Mouse (Mus musculus): Measurements from ENCODE around the gene Cgref1. TPM values are rescaled to one million over a fixed set of nuclear protein-coding genes. Genes with fewer than 3 reads are reported as not detected.

Gene Cgref1
- 203 and 259 TPM in 2 replicates for polyA plus RNA-seq (2012; rRNA removed)

GRCm38 (mm10) chr5:30944956-30945781 lies at the start of gene Cgref1:
TSS of gene Cgref1 (minus strand) at chr5:30945591.

GRCm38 (mm10) chr5:30968416-30968815 lies 23.0 kb upstream of the Cgref1 start, which contains the start of gene Tcf23:
TSS of gene Tcf23 (plus strand) at chr5:30968662.

GRCm38 (mm10) chr5:30959966-30960501 lies 14.6 kb upstream of the Cgref1 start, which contains the start of gene Preb:
TSS of gene Preb (minus strand) at chr5:30960361.

GRCm38 (mm10) chr5:30921256-30922033 lies 23.9 kb downstream of the Cgref1 start, which contains the start of gene Khk:
TSS of gene Khk (plus strand) at chr5:30921431.

GRCm38 (mm10) chr5:30913060-30913841 lies 32.1 kb downstream of the Cgref1 start, which contains the start of gene Emilin1:
TSS of gene Emilin1 (plus strand) at chr5:30913402.

GRCm38 (mm10) chr5:30907413-30908059 lies 37.9 kb downstream of the Cgref1 start, which contains the start of gene Ost4:
TSS of gene Ost4 (minus strand) at chr5:30907788.

GRCm38 (mm10) chr5:30888337-30889087 lies 56.9 kb downstream of the Cgref1 start, which contains the start of gene Agbl5:
TSS of gene Agbl5 (plus strand) at chr5:30888694.

Other genes starting within 250 kb of the Cgref1 start
- 2.0 and 2.4 TPM in 2 replicates for gene Dpysl5, start 234.0 kb downstream of the Cgref1 start, polyA plus RNA-seq (2012; rRNA removed)
- gene Mapre3, start 130.9 kb downstream of the Cgref1 start, polyA plus RNA-seq (2012; rRNA removed), result 33.9 and 41.8 TPM in 2 replicates
- 111 and 117 TPM in 2 replicates for gene Tmem214, start 77.6 kb downstream of the Cgref1 start, polyA plus RNA-seq (2012; rRNA removed)
- gene Agbl5, start 56.9 kb downstream of the Cgref1 start, polyA plus RNA-seq (2012; rRNA removed), result 15.6 and 21.2 TPM in 2 replicates
- 203 and 255 TPM in 2 replicates for gene Ost4, start 37.8 kb downstream of the Cgref1 start, polyA plus RNA-seq (2012; rRNA removed)
- 120 and 121 TPM in 2 replicates for gene Emilin1, start 32.2 kb downstream of the Cgref1 start, polyA plus RNA-seq (2012; rRNA removed)
- 27.6 and 35.0 TPM in 2 replicates for gene Khk, start 24.2 kb downstream of the Cgref1 start, polyA plus RNA-seq (2012; rRNA removed)
- gene Preb, start 14.8 kb upstream of the Cgref1 start, polyA plus RNA-seq (2012; rRNA removed), result 308 and 381 TPM in 2 replicates
- gene Tcf23, start 23.1 kb upstream of the Cgref1 start, polyA plus RNA-seq (2012; rRNA removed), result 0.69 and 0.76 TPM in 2 replicates
- 83.4 and 88.1 TPM in 2 replicates for gene Atraid, start 102.7 kb upstream of the Cgref1 start, polyA plus RNA-seq (2012; rRNA removed)
- gene Slc5a6, start 103.3 kb upstream of the Cgref1 start, polyA plus RNA-seq (2012; rRNA removed), result 52.7 and 90.2 TPM in 2 replicates
- 33.5 and 40.2 TPM in 2 replicates for gene Cad, start 109.2 kb upstream of the Cgref1 start, polyA plus RNA-seq (2012; rRNA removed)
- not detected in 2 replicates for gene Dnajc5g, start 160.7 kb upstream of the Cgref1 start, polyA plus RNA-seq (2012; rRNA removed)
- 0.05 and 0.23 TPM in 2 replicates for gene Slc30a3, start 162.6 kb upstream of the Cgref1 start, polyA plus RNA-seq (2012; rRNA removed)
- gene Trim54, start 171.1 kb upstream of the Cgref1 start, polyA plus RNA-seq (2012; rRNA removed), result not detected in 2 replicates
- gene Ucn, start 193.2 kb upstream of the Cgref1 start, polyA plus RNA-seq (2012; rRNA removed), result not detected in 2 replicates
- 46.0 and 55.3 TPM in 2 replicates for gene Mpv17, start 208.7 kb upstream of the Cgref1 start, polyA plus RNA-seq (2012; rRNA removed)
- gene Gm29609, start 234.3 kb upstream of the Cgref1 start, polyA plus RNA-seq (2012; rRNA removed), result 2.2 and 3.9 TPM in 2 replicates
- 32.1 and 36.4 TPM in 2 replicates for gene Gtf3c2, start 234.6 kb upstream of the Cgref1 start, polyA plus RNA-seq (2012; rRNA removed)
- gene Snx17, start 247.6 kb upstream of the Cgref1 start, polyA plus RNA-seq (2012; rRNA removed), result 75.8 and 85.0 TPM in 2 replicates
- gene Eif2b4, start 247.8 kb upstream of the Cgref1 start, polyA plus RNA-seq (2012; rRNA removed), result 36.2 and 39.3 TPM in 2 replicates

All from colon, adult 2 months (tissue).